Mouse (Mus musculus) CH12.LX (cell line): Measurements from ENCODE around the gene Gm10643. TPM values are rescaled to one million over a fixed set of nuclear protein-coding genes. Genes with fewer than 3 reads are reported as not detected.

Source experiments
- DNase-seq: peaks from one replicate; pipeline ENCODE4 v3.0.0-alpha.2; 2013; ENCODE audit errors: extremely low read depth
- H3K27ac ChIP-seq: 2 replicates; pipeline ENCODE4 v1.5.1; 2012; ENCODE audit warnings: low read depth, mild to moderate bottlenecking, control low read depth, moderate library complexity; ENCODE audit not compliant: insufficient read depth
- H3K27me3 ChIP-seq: replicated peaks from 2 replicates; pipeline ENCODE3; 2012; ENCODE audit warnings: inconsistent platforms
- H3K36me3 ChIP-seq, 2 experiments: replicated peaks in 1 of 2; 2 replicates each; pipeline versions ENCODE3 to v1.6.1; 2012; ENCODE audit warnings: inconsistent platforms in 1 of 2, low read length in 1 of 2, mild to moderate bottlenecking in 1 of 2, mixed read lengths in 1 of 2, moderate library complexity in 1 of 2; ENCODE audit not compliant: control insufficient read depth in 1 of 2, insufficient read depth in 1 of 2
- H3K4me1 ChIP-seq, 2 experiments: 2 replicates each; pipeline ENCODE4 v1.6.1; 2012; ENCODE audit warnings: inconsistent platforms in 1 of 2, moderate library complexity in 1 of 2; ENCODE audit not compliant: insufficient read depth in 2 of 2, control insufficient read depth in 1 of 2
- H3K4me2 ChIP-seq: 2 replicates; pipeline ENCODE4 v1.6.1; 2012; ENCODE audit warnings: low read depth, mild to moderate bottlenecking, control low read depth; ENCODE audit not compliant: poor library complexity, insufficient read depth, severe bottlenecking
- H3K4me3 ChIP-seq, 3 experiments: fragments of 150-350 bp in 1 of 3; sonication (generic) in 1 of 3; replicated peaks in 1 of 3; 2 replicates each; pipeline versions ENCODE3 to v1.5.1; 2011 to 2012; ENCODE audit warnings: low read depth in 2 of 3, low read length in 2 of 3, mild to moderate bottlenecking in 2 of 3, moderate library complexity in 2 of 3, control low read depth in 1 of 3, improper control_type of control experiment in 1 of 3, inconsistent platforms in 1 of 3, mixed read lengths in 1 of 3; ENCODE audit not compliant: poor library complexity in 1 of 3
- H3K79me2 ChIP-seq: replicated peaks from 2 replicates; pipeline ENCODE4 v1.6.1; 2012; ENCODE audit warnings: mild to moderate bottlenecking, moderate library complexity; ENCODE audit not compliant: control insufficient read depth, poor library complexity, insufficient read depth, severe bottlenecking; ENCODE audit errors: extremely low read depth
- H3K9ac ChIP-seq: 2 replicates; pipeline ENCODE4 v1.6.1; 2012; ENCODE audit warnings: low read depth, mild to moderate bottlenecking, control low read depth, moderate library complexity; ENCODE audit not compliant: insufficient read depth
- H3K9me3 ChIP-seq: replicated peaks from 2 replicates; pipeline ENCODE3; 2012; ENCODE audit warnings: low read length, inconsistent platforms, mixed read lengths
- BHLHE40 ChIP-seq: IDR thresholded peaks from 2 replicates; pipeline ENCODE4 v1.6.1; 2011; ENCODE audit warnings: mild to moderate bottlenecking, low read depth, low read length, improper control_type of control experiment
- CHD1 ChIP-seq: IDR thresholded peaks from 2 replicates; pipeline ENCODE4 v1.6.1; 2012; ENCODE audit warnings: low read depth, low read length, improper control_type of control experiment, inconsistent platforms
- CHD2 ChIP-seq: IDR thresholded peaks from 2 replicates; pipeline ENCODE4 v1.6.1; 2011; ENCODE audit warnings: low read length, improper control_type of control experiment
- ETS1 ChIP-seq: conservative IDR thresholded peaks from 2 replicates; pipeline ENCODE4 v1.6.1; 2012; ENCODE audit warnings: low read depth, mild to moderate bottlenecking, inconsistent platforms, low read length, improper control_type of control experiment, moderate library complexity
- GABPA ChIP-seq: IDR thresholded peaks from 2 replicates; pipeline ENCODE4 v1.6.1; 2012; ENCODE audit warnings: low read depth, low read length, improper control_type of control experiment, inconsistent platforms; ENCODE audit not compliant: insufficient replicate concordance
- KAT2A ChIP-seq: IDR thresholded peaks from 2 replicates; pipeline ENCODE4 v1.6.1; 2012; ENCODE audit warnings: low read length, improper control_type of control experiment, inconsistent platforms; ENCODE audit not compliant: insufficient replicate concordance
- MAZ ChIP-seq: IDR thresholded peaks from 2 replicates; pipeline ENCODE4 v1.6.1; 2012; ENCODE audit warnings: low read depth, mild to moderate bottlenecking, inconsistent platforms, low read length, improper control_type of control experiment, moderate library complexity
- MEF2A ChIP-seq: IDR thresholded peaks from 2 replicates; pipeline ENCODE4 v1.6.1; 2014; ENCODE audit warnings: low read depth, mild to moderate bottlenecking, inconsistent platforms, low read length, improper control_type of control experiment, borderline replicate concordance
- MXI1 ChIP-seq: IDR thresholded peaks from 2 replicates; pipeline ENCODE4 v1.6.1; 2011; ENCODE audit warnings: mild to moderate bottlenecking, low read depth, low read length, improper control_type of control experiment
- MYC ChIP-seq: IDR thresholded peaks from 2 replicates; pipeline ENCODE4 v1.6.1; 2011; ENCODE audit warnings: low read depth, mild to moderate bottlenecking, improper control_type of control experiment, low read length
- NELFE ChIP-seq: IDR thresholded peaks from 2 replicates; pipeline ENCODE4 v1.6.1; 2011; ENCODE audit warnings: low read depth, low read length, improper control_type of control experiment
- PAX5 ChIP-seq: IDR thresholded peaks from 2 replicates; pipeline ENCODE4 v1.6.1; 2012; ENCODE audit warnings: low read length, inconsistent platforms, mixed read lengths
- POLR2AphosphoS2 ChIP-seq: IDR thresholded peaks from 2 replicates; pipeline ENCODE4 v1.6.1; 2011; ENCODE audit warnings: low read depth, low read length, improper control_type of control experiment
- SIN3A ChIP-seq: IDR thresholded peaks from 2 replicates; pipeline ENCODE4 v1.6.1; 2012; ENCODE audit warnings: low read length, improper control_type of control experiment, inconsistent platforms
- SMC3 ChIP-seq: IDR thresholded peaks from 2 replicates; pipeline ENCODE4 v1.6.1; 2011; ENCODE audit warnings: low read depth, low read length, improper control_type of control experiment
- USF1 ChIP-seq: IDR thresholded peaks from 2 replicates; pipeline ENCODE4 v1.6.1; 2014; ENCODE audit warnings: low read depth, mild to moderate bottlenecking, inconsistent platforms, low read length, improper control_type of control experiment
- USF2 ChIP-seq: conservative IDR thresholded peaks from 2 replicates; pipeline ENCODE4 v1.6.1; 2011; ENCODE audit warnings: low read depth, low read length, improper control_type of control experiment
- ZMIZ1 ChIP-seq: IDR thresholded peaks from 2 replicates; pipeline ENCODE4 v1.6.1; 2012; ENCODE audit warnings: low read depth, mild to moderate bottlenecking, inconsistent platforms, low read length, improper control_type of control experiment
- dilution Hi-C: fragments of 300-500 bp; cut with MboI; formaldehyde crosslinking; loops from 2 replicates; pipeline ENCODE4 v1.14.3; 2020; ENCODE audit warnings: low sequenced_read_pairs; ENCODE audit not compliant: extremely low pct_unique_long_range_greater_than_20kb, extremely low pct_ligation_motif_present
- in situ Hi-C: fragments of 300-500 bp; cut with MboI; formaldehyde crosslinking; loops from 3 replicates; pipeline ENCODE4 v1.14.3; 2019; ENCODE audit warnings: low sequenced_read_pairs, low pct_ligation_motif_present, low pct_unique_long_range_greater_than_20kb, mixed read lengths
- polyA plus RNA-seq: library from polyadenylated mRNA; unstranded; fragments of >175 nt; gene quantifications from 2 replicates; pipeline ENCODE4 v1.2.1, GENCODE M21; 2012; ENCODE audit warnings: low read depth; ENCODE audit not compliant: insufficient read length
- total RNA-seq, 2 experiments: library from RNA; depleted of rRNA; stranded (reverse); fragments of 300-350 nt in 1 of 2; fragments of >200 nt in 1 of 2; gene quantifications; 2 replicates each; pipeline ENCODE4 v1.2.3; 2012 to 2014

The Gm10643 gene
- total and polyA plus RNA-seq, 3 experiments = 0.14 to 0.76 (median 0.42) TPM

DNA sequence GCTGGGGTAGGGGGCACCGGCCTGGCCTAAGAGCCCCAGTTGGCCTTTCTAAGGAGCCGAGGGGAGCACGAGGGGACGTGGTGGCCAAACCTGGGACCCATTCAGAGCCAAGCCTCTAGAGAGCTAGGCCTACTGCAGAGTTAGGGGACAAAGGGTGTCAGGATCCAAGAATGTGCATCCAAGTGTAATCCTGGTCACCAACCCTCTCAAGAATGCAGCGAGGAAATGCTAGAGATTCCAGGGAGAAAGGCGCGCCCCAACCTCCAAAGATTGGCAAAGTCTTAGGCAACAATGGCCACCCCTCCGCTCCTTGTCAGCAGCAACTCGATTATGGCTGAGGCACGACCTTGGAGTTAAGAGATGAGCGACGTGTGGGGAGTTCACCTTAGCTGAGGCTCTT lies 43.4 kb downstream of the Gm10643 start:
- no peaks in the 10 kb centered on the region for H3K36me3 ChIP-seq
- in situ Hi-C loops (no loop called here), dilution Hi-C loops (no loop called here)
- DNase-seq = no peak
- no peaks in the 10 kb centered on the region for H3K4me1 ChIP-seq
- no peaks in the 10 kb centered on the region for H3K79me2 ChIP-seq
- TF ChIP-seq SMC3 (no peak), KAT2A (no peak), NELFE (no peak), MXI1 (no peak), POLR2AphosphoS2 (no peak), USF1 (no peak), USF2 (no peak), ZMIZ1 (no peak), CHD1 (no peak), BHLHE40 (no peak), MAZ (no peak), SIN3A (no peak), MYC (no peak), MEF2A (no peak), PAX5 (no peak), ETS1 (no peak), GABPA (no peak), CHD2 (no peak)
- TF ChIP-seq, all 38 proteins: peak for 0
- Histone ChIP-seq H3K27ac (no peak overlapping the region), H3K27me3 (peaks cover 28% of the 10 kb centered on the region), H3K9ac (no peak overlapping the region), H3K9me3 (no peaks in the 10 kb centered on the region), H3K4me3 (no peak overlapping the region), H3K4me2 (no peak overlapping the region)

- H3K4me2 ChIP-seq = no peak within 1 kb of the TSS
- H3K4me3 ChIP-seq = no peak within 1 kb of the TSS
- H3K9me3 ChIP-seq = peaks cover 3% of the 10 kb centered on the region
- TF ChIP-seq USF1 = no peak
- in situ Hi-C loops (no loop called here), dilution Hi-C loops (no loop called here)
- no peaks in the 10 kb centered on the region for H3K79me2 ChIP-seq
- H3K27me3 ChIP-seq = peaks cover 28% of the 10 kb centered on the region
- no peaks in the 10 kb centered on the region for H3K36me3 ChIP-seq
- H3K4me1 ChIP-seq = no peaks in the 10 kb centered on the region
- H3K27ac ChIP-seq = no peak within 1 kb of the TSS
- no peak for DNase-seq
- no peak within 1 kb of the TSS for H3K9ac ChIP-seq
Measured at GRCm38 (mm10) chr8:84021096-84021495, 43.8 kb downstream of the Gm10643 start, which contains the start of gene Palm3. Gene Palm3, plus strand, starts transcription at chr8:84021471.
